Mouse (Mus musculus): Measurements from ENCODE around the gene Akirin1. TPM values are rescaled to one million over a fixed set of nuclear protein-coding genes. Genes with fewer than 3 reads are reported as not detected.

Akirin1 gene
- total RNA-seq (2023; ENCODE audit: inconsistent age), result 58.7 to 71.5 TPM (median 68.2 TPM) in 4 replicates

GRCm38 (mm10) chr4:123750152-123750651 lies at the start of gene Akirin1:
TSS of gene Akirin1 (minus strand) at chr4:123750345.

DNA sequence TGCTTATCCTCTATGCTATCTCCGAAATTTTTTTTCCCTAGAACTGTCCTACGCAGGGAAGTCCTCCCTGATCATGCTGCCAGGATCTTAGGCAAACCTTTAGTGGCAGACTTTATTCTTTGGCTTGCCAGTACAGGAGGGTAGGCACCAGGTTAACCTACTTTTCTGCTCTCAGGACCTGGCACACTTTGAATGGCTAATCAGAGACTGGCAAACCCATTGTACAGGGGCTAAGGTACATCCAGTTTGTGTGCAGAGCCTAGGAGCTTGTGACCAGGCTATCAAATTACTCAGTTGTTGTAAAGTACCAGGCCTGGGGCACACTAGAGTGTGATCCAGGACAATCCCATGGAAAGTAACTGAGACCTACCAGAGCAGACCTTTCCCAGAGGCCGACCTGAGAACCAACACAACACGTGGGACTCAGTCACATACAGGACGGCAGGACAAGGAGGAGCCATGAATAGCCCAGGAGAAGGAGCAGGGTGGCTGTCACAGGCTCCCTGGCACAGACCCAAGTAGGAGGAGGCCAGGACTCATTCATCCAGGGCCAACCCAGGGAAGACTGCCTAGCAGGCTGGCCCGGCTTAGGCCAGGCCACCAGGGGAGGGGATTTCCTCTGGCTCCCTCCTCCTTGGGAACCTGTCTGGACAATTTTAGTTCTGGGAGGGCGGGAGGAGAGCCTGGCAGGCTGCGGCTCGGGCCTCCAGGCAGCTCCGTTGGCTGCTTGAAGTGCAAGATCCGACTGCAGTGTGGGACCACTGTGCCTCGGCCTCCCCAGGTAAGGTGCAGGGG lies 37.2 kb upstream of the Akirin1 start, which contains the start of gene Rhbdl2:
Gene Rhbdl2 (plus strand): TSS at position 684 of the 795 bp plus-strand sequence.

GRCm38 (mm10) chr4:123717574-123718433 lies 32.3 kb downstream of the Akirin1 start, which contains the start of gene Ndufs5:
TSS of gene Ndufs5 (minus strand) at chr4:123718202.

Other genes with a start within 250 kb of the Akirin1 start
- gene Macf1, start 66.0 kb downstream of the Akirin1 start, total RNA-seq (2023; ENCODE audit: inconsistent age), result 608 to 719 TPM (median 623 TPM) in 4 replicates
- 30.5 to 38.8 TPM (median 33.6 TPM) in 4 replicates for gene Ndufs5, start 32.1 kb downstream of the Akirin1 start, total RNA-seq (2023; ENCODE audit: inconsistent age)
- gene Rhbdl2, start 37.5 kb upstream of the Akirin1 start, total RNA-seq (2023; ENCODE audit: inconsistent age), result not detected in 4 replicates
- gene 4933427I04Rik, start 109.3 kb upstream of the Akirin1 start, total RNA-seq (2023; ENCODE audit: inconsistent age), result not detected in 4 replicates
- 10.9 to 22.4 TPM (median 14.9 TPM) in 4 replicates for gene Mycbp, start 154.5 kb upstream of the Akirin1 start, total RNA-seq (2023; ENCODE audit: inconsistent age)
- gene Rragc, start 167.1 kb upstream of the Akirin1 start, total RNA-seq (2023; ENCODE audit: inconsistent age), result 107 to 117 TPM (median 110 TPM) in 4 replicates
- 1.5 to 3.1 TPM (median 2.3 TPM) in 4 replicates for gene 4930535I16Rik, start 167.7 kb upstream of the Akirin1 start, total RNA-seq (2023; ENCODE audit: inconsistent age)